Mouse (Mus musculus): ENCODE measurements around the gene 2010300C02Rik.
"Not testable (repeated sequence)": the region's sequence is repeated elsewhere in the genome, so short reads cannot be mapped to it uniquely, and the experiment has no call there.

The 2010300C02Rik gene

GRCm38 (mm10) chr1:37719761-37720640, at the start of gene 2010300C02Rik:
2010300C02Rik (minus strand) TSS chr1:37720085.
- peak; percentile 88 to 90 for DNase-seq

- peak; percentile 11 to 15 for DNase-seq
These were observed 39.5 kb upstream of the 2010300C02Rik start for GRCm38 (mm10) chr1:37759407-37759806.

GRCm38 (mm10) chr1:37744650-37745259, 24.9 kb upstream of the 2010300C02Rik start:
- peak; percentile 51 to 57 for DNase-seq

GRCm38 (mm10) chr1:37742602-37743270, 22.9 kb upstream of the 2010300C02Rik start:
- DNase-seq, result peak in 1 of 2 experiments; percentile 28

- peak; percentile 15 to 28 for DNase-seq
These were observed 22.2 kb upstream of the 2010300C02Rik start for GRCm38 (mm10) chr1:37742126-37742525.

GRCm38 (mm10) chr1:37740161-37740802, 20.4 kb upstream of the 2010300C02Rik start:
- DNase-seq, result no peak

GRCm38 (mm10) chr1:37738895-37739294, 19.0 kb upstream of the 2010300C02Rik start:
- DNase-seq, result no peak

- no peak for DNase-seq
These were observed 17.2 kb upstream of the 2010300C02Rik start for GRCm38 (mm10) chr1:37737045-37737444.

- DNase-seq, result no peak
These were observed 16.0 kb upstream of the 2010300C02Rik start for GRCm38 (mm10) chr1:37735932-37736331.

- DNase-seq, result no peak
These were observed 15.0 kb upstream of the 2010300C02Rik start for GRCm38 (mm10) chr1:37734841-37735240.

- no peak for DNase-seq
These were observed 9.5 kb upstream of the 2010300C02Rik start for GRCm38 (mm10) chr1:37729353-37729752.

- DNase-seq, result no peak
These were observed 8.2 kb upstream of the 2010300C02Rik start for GRCm38 (mm10) chr1:37728053-37728452.

- no peak for DNase-seq
These were observed 7.3 kb upstream of the 2010300C02Rik start for GRCm38 (mm10) chr1:37727186-37727585.

GRCm38 (mm10) chr1:37726426-37726825, 6.5 kb upstream of the 2010300C02Rik start:
- no peak for DNase-seq

GRCm38 (mm10) chr1:37725880-37726279, 6.0 kb upstream of the 2010300C02Rik start:
- no peak for DNase-seq

GRCm38 (mm10) chr1:37721092-37721491, 1.2 kb upstream of the 2010300C02Rik start:
- DNase-seq, result no peak

- peak in 1 of 2 experiments; percentile 59 for DNase-seq
These were observed 708 bp downstream of the 2010300C02Rik start for GRCm38 (mm10) chr1:37719030-37719723.

GRCm38 (mm10) chr1:37718516-37718915, 1.4 kb downstream of the 2010300C02Rik start:
- DNase-seq, result peak in 1 of 2 experiments; percentile 37

- DNase-seq, result no peak
These were observed 2.3 kb downstream of the 2010300C02Rik start for GRCm38 (mm10) chr1:37717415-37718195.

GRCm38 (mm10) chr1:37712357-37712737, 7.5 kb downstream of the 2010300C02Rik start:
- DNase-seq, result not testable (repeated sequence)

All from cerebellum, postnatal 10 days (tissue).